Mouse (Mus musculus): ENCODE measurements at regions not wholly inside any gene's neighbourhood (a gene's known extent, or its start where the extent isn't known, plus 50 kb on each side); places are given as distances from the start of the nearest gene placed in this dataset.
"Not testable (repeated sequence)": the region's sequence is repeated elsewhere in the genome, so short reads cannot be mapped to it uniquely, and the experiment has no call there.

DNA sequence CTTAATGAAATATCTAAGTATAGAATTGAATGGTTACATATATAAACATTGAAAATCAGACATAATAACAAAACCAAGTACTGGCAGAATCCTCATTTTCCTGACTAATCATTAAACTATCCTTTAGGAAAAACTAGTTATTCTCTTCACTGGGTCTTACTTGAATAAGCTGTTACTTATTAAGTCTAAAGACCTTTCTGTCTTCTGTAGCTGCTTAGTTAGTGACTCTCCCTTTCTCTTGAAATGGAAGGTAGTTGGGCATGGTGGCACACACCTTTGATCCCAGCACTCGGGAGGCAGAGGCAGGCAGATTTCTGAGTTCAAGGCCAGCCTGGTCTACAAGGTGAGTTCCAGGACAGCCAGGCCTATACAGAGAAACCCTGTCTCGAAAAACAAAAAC, 135.9 kb upstream of the Abcb5 start:
- H3K9ac ChIP-seq (ENCODE audit: low read depth, low read length); DNase-seq (ENCODE audit: low spot score); H3K36me3 ChIP-seq (ENCODE audit: control insufficient read depth, insufficient read depth, low read length); H3K27ac ChIP-seq (replicated peaks; ENCODE audit: low read depth, low read length); H3K4me3 ChIP-seq (ENCODE audit: low read depth, low read length); ATAC-seq (ENCODE audit: low read depth); H3K27me3 ChIP-seq (replicated peaks; ENCODE audit: control insufficient read depth, insufficient read depth, low read length); H3K4me2 ChIP-seq (ENCODE audit: low read depth, low read length); H3K4me1 ChIP-seq (ENCODE audit: control insufficient read depth, insufficient read depth, low read length); H3K9me3 ChIP-seq (ENCODE audit: control insufficient read depth, low read length): not testable (repeated sequence)
- WGBS = 73% methylated on average over 2 of the region's 2 CpGs

- Histone ChIP-seq H3K36me3 (ENCODE audit: control insufficient read depth, insufficient read depth, low read length) (no peaks in the 10 kb centered on the region), H3K9ac (ENCODE audit: low read depth, low read length) (no peak overlapping the region), H3K27me3 (replicated peaks; ENCODE audit: control insufficient read depth, insufficient read depth, low read length) (no peaks in the 10 kb centered on the region), H3K4me3 (ENCODE audit: low read depth, low read length) (no peak overlapping the region), H3K27ac (replicated peaks; ENCODE audit: low read depth, low read length) (no peak overlapping the region), H3K4me1 (ENCODE audit: control insufficient read depth, insufficient read depth, low read length) (no peaks in the 10 kb centered on the region), H3K4me2 (ENCODE audit: low read depth, low read length) (no peak overlapping the region), H3K9me3 (ENCODE audit: control insufficient read depth, low read length) (no peaks in the 10 kb centered on the region)
- DNase-seq (ENCODE audit: low spot score) (no peak), ATAC-seq (ENCODE audit: low read depth) (no peak)
These were observed 133.5 kb upstream of the Abcb5 start for GRCm38 (mm10) chr12:119099736-119100135.

DNA sequence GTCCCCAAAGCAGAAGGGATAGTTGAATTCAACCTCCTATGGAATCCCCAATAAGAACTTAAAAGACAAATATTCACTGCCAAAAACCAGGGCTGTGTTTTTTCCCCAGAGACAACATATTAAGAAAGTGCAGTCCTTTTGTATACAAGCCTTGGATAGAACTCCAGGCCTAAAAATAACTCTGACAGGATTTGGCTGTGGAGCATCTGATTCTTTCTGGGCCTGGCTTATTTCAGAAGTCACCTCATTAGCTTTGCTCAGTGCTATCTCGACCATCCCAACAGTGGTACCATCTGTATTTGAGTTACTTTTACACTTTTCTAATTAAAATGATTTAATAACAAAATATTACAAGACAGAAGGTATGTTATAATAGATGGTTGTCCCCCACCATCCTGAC, 131.6 kb upstream of the Abcb5 start:
- Histone ChIP-seq H3K27ac (replicated peaks; ENCODE audit: low read depth, low read length) (no peak overlapping the region), H3K9me3 (ENCODE audit: control insufficient read depth, low read length) (no peaks in the 10 kb centered on the region), H3K9ac (ENCODE audit: low read depth, low read length) (no peak overlapping the region), H3K27me3 (replicated peaks; ENCODE audit: control insufficient read depth, insufficient read depth, low read length) (no peaks in the 10 kb centered on the region), H3K4me1 (ENCODE audit: control insufficient read depth, insufficient read depth, low read length) (no peaks in the 10 kb centered on the region), H3K36me3 (ENCODE audit: control insufficient read depth, insufficient read depth, low read length) (no peaks in the 10 kb centered on the region), H3K4me2 (ENCODE audit: low read depth, low read length) (no peak overlapping the region), H3K4me3 (ENCODE audit: low read depth, low read length) (no peak overlapping the region)
- ATAC-seq (ENCODE audit: low read depth) (no peak), DNase-seq (ENCODE audit: low spot score) (peak; percentile 13)
- WGBS = 54% methylated on average over 1 of the region's 1 CpGs

DNA sequence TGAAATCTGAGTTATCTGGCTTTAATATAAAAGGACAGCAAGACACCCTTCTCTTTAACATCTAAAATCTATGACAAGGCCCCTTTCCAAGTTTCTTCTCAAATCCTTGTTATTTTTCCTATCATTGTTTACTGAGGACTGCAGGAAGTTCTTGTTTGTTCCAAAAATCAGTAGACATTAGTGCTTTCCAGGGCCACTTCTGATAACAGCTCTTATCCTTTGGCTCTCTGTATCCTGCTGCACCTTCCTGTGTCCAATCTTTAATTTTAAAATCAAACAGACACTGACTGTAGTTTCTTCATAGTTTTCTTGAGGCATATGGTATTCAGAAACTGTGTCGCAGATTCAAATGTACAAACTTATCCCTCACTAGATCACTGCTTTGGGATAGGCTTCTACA, 128.1 kb upstream of the Abcb5 start:
- Histone ChIP-seq H3K4me3 (ENCODE audit: low read depth, low read length) (no peak overlapping the region), H3K36me3 (ENCODE audit: control insufficient read depth, insufficient read depth, low read length) (no peaks in the 10 kb centered on the region), H3K27ac (replicated peaks; ENCODE audit: low read depth, low read length) (no peak overlapping the region), H3K4me1 (ENCODE audit: control insufficient read depth, insufficient read depth, low read length) (no peaks in the 10 kb centered on the region), H3K9ac (ENCODE audit: low read depth, low read length) (no peak overlapping the region), H3K27me3 (replicated peaks; ENCODE audit: control insufficient read depth, insufficient read depth, low read length) (no peaks in the 10 kb centered on the region), H3K9me3 (ENCODE audit: control insufficient read depth, low read length) (no peaks in the 10 kb centered on the region), H3K4me2 (ENCODE audit: low read depth, low read length) (no peak overlapping the region)
- DNase-seq (ENCODE audit: low spot score) = no peak
- ATAC-seq (ENCODE audit: low read depth) = no peak
- WGBS = 84% methylated on average over 1 of the region's 1 CpGs

DNA sequence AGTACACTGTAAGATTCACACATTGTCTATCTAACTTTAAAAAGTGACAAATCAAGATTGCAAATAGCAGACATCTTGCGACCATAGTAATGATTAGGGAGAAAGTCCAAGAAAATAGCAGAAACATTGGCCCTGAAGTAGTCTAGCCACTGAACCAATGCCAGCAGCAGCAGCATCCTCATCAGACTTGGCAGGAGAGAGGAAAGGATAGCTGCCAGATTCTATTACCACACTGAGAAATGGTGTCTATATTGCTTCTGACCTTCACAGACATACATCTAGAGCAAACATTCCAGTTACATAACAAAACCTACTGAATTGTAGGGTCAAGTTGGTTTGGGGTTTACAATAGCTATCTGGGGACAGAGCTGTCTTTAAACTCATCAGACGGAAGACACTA, 127.2 kb upstream of the Abcb5 start:
- Histone ChIP-seq H3K27me3 (replicated peaks; ENCODE audit: control insufficient read depth, insufficient read depth, low read length) (no peaks in the 10 kb centered on the region), H3K4me3 (ENCODE audit: low read depth, low read length) (no peak overlapping the region), H3K4me1 (ENCODE audit: control insufficient read depth, insufficient read depth, low read length) (no peaks in the 10 kb centered on the region), H3K9me3 (ENCODE audit: control insufficient read depth, low read length) (no peaks in the 10 kb centered on the region), H3K27ac (replicated peaks; ENCODE audit: low read depth, low read length) (no peak overlapping the region), H3K4me2 (ENCODE audit: low read depth, low read length) (no peak overlapping the region), H3K9ac (ENCODE audit: low read depth, low read length) (no peak overlapping the region), H3K36me3 (ENCODE audit: control insufficient read depth, insufficient read depth, low read length) (no peaks in the 10 kb centered on the region)
- ATAC-seq (ENCODE audit: low read depth) (no peak), DNase-seq (ENCODE audit: low spot score) (no peak)
- 87% methylated on average over 2 of the region's 2 CpGs for WGBS

DNA sequence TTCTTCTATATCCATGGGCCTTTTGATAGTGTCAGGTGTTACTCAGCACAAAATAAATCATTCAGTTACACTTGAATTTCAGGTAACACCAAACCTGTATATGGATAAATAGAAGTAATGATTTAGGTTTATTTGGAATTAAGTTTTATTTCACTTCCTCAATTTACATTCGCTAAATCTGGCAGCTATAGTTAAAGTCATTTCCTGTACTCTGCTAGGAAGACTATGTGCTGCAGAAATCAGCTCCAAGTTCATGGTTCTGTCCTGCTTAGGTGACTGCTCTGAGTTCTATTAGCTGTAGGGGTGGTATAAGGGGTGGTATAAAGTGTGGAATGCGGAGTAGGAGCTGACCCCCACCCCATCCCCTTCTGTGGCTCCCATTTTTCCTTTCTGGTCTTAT, 123.1 kb upstream of the Abcb5 start:
- WGBS = 87% methylated on average over 2 of the region's 2 CpGs

DNA sequence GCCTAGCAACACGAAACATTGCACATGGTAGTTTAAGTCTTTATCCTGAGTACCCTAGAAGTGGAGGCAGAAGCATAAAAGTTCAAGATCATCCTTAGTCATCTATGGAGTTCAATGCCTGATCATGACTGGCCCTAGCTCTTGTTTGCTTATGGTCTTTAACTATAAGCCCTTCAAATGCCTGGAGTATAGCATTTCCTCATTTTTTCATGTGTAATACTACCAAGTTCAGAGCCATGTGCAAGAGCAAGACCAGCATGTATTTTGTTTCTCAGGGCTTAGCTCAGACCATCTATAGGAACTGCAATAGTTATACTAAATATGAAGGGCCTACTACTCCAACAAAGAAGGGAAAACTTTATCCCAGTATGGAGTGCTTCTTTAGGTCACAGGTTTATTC, 122.4 kb upstream of the Abcb5 start:
- H3K27me3 ChIP-seq (replicated peaks; ENCODE audit: control insufficient read depth, insufficient read depth, low read length) = no peaks in the 10 kb centered on the region
- no peaks in the 10 kb centered on the region for H3K9me3 ChIP-seq (ENCODE audit: control insufficient read depth, low read length)
- H3K4me2 ChIP-seq (ENCODE audit: low read depth, low read length) = no peak overlapping the region
- H3K36me3 ChIP-seq (ENCODE audit: control insufficient read depth, insufficient read depth, low read length) = no peaks in the 10 kb centered on the region
- no peak overlapping the region for H3K27ac ChIP-seq (replicated peaks; ENCODE audit: low read depth, low read length)
- no peak overlapping the region for H3K9ac ChIP-seq (ENCODE audit: low read depth, low read length)
- H3K4me3 ChIP-seq (ENCODE audit: low read depth, low read length) = no peak overlapping the region
- no peak for ATAC-seq (ENCODE audit: low read depth)
- WGBS = 82% methylated on average over 1 of the region's 1 CpGs
- no peaks in the 10 kb centered on the region for H3K4me1 ChIP-seq (ENCODE audit: control insufficient read depth, insufficient read depth, low read length)
- no peak for DNase-seq (ENCODE audit: low spot score)

More for the DNA sequence above, 123.1 kb upstream of the Abcb5 start:
- Histone ChIP-seq H3K9me3 (ENCODE audit: control insufficient read depth, low read length) (no peaks in the 10 kb centered on the region), H3K9ac (ENCODE audit: low read depth, low read length) (no peak overlapping the region), H3K4me1 (ENCODE audit: control insufficient read depth, insufficient read depth, low read length) (no peaks in the 10 kb centered on the region), H3K27ac (replicated peaks; ENCODE audit: low read depth, low read length) (no peak overlapping the region), H3K4me3 (ENCODE audit: low read depth, low read length) (no peak overlapping the region), H3K36me3 (ENCODE audit: control insufficient read depth, insufficient read depth, low read length) (no peaks in the 10 kb centered on the region), H3K4me2 (ENCODE audit: low read depth, low read length) (no peak overlapping the region), H3K27me3 (replicated peaks; ENCODE audit: control insufficient read depth, insufficient read depth, low read length) (no peaks in the 10 kb centered on the region)
- ATAC-seq (ENCODE audit: low read depth) (no peak), DNase-seq (ENCODE audit: low spot score) (no peak)

GRCm38 (mm10) chr12:119084814-119085213, 118.6 kb upstream of the Abcb5 start:
- H3K27ac ChIP-seq (replicated peaks; ENCODE audit: low read depth, low read length) = no peak overlapping the region
- ATAC-seq (ENCODE audit: low read depth) = no peak
- H3K9me3 ChIP-seq (ENCODE audit: control insufficient read depth, low read length) = no peaks in the 10 kb centered on the region

GRCm38 (mm10) chr12:119082781-119083180, 116.6 kb upstream of the Abcb5 start:
- DNase-seq (ENCODE audit: low spot score) (no peak), ATAC-seq (ENCODE audit: low read depth) (no peak)
- Histone ChIP-seq H3K4me3 (ENCODE audit: low read depth, low read length) (no peak overlapping the region), H3K9ac (ENCODE audit: low read depth, low read length) (no peak overlapping the region), H3K27me3 (replicated peaks; ENCODE audit: control insufficient read depth, insufficient read depth, low read length) (no peaks in the 10 kb centered on the region), H3K4me2 (ENCODE audit: low read depth, low read length) (no peak overlapping the region), H3K4me1 (ENCODE audit: control insufficient read depth, insufficient read depth, low read length) (no peaks in the 10 kb centered on the region), H3K36me3 (ENCODE audit: control insufficient read depth, insufficient read depth, low read length) (no peaks in the 10 kb centered on the region), H3K9me3 (ENCODE audit: control insufficient read depth, low read length) (no peaks in the 10 kb centered on the region), H3K27ac (replicated peaks; ENCODE audit: low read depth, low read length) (no peak overlapping the region)

More at GRCm38 (mm10) chr12:119084814-119085213, 118.6 kb upstream of the Abcb5 start:
- H3K4me3 ChIP-seq (ENCODE audit: low read depth, low read length) = no peak overlapping the region
- H3K27me3 ChIP-seq (replicated peaks; ENCODE audit: control insufficient read depth, insufficient read depth, low read length) = no peaks in the 10 kb centered on the region
- H3K36me3 ChIP-seq (ENCODE audit: control insufficient read depth, insufficient read depth, low read length) = no peaks in the 10 kb centered on the region
- DNase-seq (ENCODE audit: low spot score) = no peak
- H3K4me2 ChIP-seq (ENCODE audit: low read depth, low read length) = no peak overlapping the region
- H3K4me1 ChIP-seq (ENCODE audit: control insufficient read depth, insufficient read depth, low read length) = no peaks in the 10 kb centered on the region
- WGBS = 78% methylated on average over 2 of the region's 2 CpGs
- no peak overlapping the region for H3K9ac ChIP-seq (ENCODE audit: low read depth, low read length)

Data from embryonic facial prominence, embryonic 14.5 days (tissue).